Mouse (Mus musculus): ENCODE measurements around the gene Ap2s1. TPM values are rescaled to one million over a fixed set of nuclear protein-coding genes. Genes with fewer than 3 reads are reported as not detected.

Gene Ap2s1
- total RNA-seq, 2 experiments from 2014 or later: 154 to 156 TPM

DNA sequence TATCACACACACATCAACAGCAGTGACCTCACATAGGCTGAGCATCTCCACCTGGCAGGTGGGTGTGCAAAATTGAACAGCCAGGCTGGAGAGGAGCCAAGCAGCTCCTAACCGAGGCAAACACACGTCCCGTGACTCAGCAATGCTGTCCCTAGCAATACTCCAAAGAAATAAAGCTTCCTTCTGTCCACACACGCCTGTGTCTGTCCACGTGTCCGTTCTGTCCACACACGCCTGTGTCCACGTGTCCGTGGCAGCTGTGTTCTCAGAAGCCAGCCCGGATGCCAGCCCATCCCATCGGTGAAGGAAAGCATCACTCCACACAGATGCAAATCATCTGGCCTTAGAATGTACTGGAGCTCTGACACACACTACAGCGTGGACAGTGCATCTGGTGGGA lies 13.8 kb downstream of the Ap2s1 start:
- no peak for DNase-seq

DNA sequence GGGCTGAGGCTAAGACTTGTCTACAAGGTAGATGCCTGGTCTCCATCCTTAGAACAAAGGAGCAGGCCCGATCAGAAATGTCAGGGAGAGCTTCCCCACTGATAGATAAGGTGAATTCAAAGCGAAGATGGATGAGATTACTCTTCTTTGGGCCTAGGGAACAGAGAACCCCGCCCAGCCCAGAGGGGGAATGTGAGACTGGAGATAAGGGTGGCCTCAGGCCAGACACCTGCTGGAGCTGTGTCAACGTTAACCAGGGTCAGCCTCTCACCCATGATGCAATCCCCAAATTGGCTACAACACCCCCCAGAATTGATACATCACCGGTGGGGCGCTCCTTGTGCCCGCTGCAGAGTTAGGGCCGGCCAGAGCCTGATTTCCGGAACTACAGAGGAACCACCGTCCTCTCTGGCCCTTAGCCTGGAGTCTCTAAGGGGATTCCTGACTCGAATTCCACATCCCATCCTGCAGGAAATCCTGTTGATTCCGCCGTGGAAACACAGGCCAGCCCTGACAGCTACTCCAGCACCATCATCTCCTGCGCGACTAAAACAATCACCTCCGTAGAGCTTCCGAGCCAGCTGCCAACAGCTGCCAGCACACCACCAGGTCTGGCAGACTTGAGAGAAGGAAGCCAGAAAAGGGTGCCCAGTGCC lies 17.3 kb downstream of the Ap2s1 start:
- DNase-seq: no peak

DNA sequence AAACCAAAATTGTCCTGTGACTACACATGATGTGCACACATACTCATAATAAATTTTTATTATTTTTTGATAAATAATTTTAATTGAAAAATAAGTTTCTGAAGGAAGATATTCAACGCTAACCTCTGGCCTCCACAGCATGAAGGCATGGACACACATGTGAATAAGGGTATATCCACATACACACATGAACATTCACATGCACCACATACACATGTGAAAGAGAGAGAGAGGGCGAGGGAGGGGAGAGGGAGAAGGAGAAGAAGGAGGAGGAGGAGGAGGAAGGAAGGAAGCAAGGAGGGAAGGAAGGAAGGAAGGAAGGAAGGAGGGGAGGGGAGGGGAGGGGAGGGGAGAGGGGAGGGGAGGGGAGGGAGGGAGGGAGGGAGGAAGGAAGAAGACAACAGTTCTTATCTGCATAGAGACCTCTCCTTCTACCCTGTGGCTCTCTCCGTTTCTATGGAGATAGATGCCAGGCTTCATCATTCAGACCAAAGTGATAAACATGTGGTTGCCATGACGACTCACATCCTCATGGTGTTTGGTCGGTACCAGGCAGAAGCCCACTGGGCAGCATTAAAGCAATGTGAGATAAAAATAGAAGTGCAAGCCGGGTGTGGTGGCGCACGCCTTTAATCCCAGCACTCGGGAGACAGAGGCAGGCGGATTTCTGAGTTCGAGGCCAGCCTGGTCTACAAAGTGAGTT lies 20.8 kb downstream of the Ap2s1 start:
- DNase-seq: no peak

DNA sequence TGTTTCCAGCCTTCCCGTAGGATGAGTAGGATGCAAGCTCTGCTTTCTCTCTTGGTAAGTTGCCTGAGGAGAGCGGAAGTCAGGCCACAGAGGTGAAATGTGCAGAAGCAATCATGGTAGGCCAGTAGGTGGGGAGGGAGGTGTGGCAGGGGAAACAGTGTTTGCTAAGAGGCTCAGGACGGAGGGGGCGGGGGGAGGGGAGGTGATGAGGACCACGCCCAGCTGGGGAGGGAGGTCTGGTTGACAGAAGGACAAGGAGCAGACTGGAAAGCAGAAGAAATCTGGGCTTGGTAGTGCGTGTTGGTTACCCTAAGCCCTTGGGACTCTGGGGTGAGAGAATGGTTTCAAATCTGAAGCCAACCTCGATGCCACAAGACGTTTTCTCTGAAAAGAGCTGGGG lies 22.1 kb downstream of the Ap2s1 start:
- peak; percentile 67 for DNase-seq

DNA sequence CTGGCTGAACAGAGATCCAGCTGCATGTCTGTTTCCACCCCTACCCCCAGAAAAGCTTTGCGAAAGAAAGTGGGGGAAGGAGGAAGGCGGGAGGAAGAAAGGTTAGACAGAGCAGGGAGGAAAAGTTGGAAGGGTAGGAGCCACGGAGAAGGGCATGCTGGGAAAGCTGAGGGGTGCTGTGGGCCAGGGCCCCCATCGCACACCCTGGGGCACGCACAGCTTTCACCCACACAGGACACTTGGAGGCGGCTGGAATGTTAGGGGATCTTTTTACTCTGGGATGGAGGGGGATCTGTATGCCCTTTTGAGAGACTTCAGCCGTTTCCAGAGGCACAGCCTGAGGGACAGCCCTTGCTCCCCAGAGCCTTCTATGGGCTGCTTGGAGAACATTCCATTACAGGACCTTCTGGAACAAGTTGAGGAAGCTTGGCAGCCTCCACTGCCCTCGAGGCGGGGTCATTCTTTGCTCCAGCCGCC lies 22.8 kb downstream of the Ap2s1 start:
- peak; percentile 77 for DNase-seq

DNA sequence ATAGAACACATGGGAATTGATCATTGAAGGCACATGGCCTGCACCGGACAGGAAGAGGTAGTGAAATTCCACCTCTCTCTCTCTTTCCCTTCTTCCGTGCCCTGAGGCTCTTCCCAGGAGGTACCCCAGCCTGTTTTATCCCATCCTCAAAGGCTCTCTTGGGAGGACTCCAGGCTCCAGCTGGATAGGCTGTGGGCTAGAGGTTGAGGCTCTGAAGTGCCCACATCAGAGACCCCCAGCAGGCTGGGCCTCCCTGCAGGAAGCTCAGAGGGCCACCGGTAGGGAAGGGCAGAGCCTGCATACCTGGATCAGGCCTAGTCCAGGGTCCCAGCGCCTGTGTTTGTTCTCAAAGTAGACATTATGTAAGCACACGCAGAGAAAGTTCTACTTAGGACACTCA lies 23.4 kb downstream of the Ap2s1 start:
- peak; percentile 29 for DNase-seq

DNA sequence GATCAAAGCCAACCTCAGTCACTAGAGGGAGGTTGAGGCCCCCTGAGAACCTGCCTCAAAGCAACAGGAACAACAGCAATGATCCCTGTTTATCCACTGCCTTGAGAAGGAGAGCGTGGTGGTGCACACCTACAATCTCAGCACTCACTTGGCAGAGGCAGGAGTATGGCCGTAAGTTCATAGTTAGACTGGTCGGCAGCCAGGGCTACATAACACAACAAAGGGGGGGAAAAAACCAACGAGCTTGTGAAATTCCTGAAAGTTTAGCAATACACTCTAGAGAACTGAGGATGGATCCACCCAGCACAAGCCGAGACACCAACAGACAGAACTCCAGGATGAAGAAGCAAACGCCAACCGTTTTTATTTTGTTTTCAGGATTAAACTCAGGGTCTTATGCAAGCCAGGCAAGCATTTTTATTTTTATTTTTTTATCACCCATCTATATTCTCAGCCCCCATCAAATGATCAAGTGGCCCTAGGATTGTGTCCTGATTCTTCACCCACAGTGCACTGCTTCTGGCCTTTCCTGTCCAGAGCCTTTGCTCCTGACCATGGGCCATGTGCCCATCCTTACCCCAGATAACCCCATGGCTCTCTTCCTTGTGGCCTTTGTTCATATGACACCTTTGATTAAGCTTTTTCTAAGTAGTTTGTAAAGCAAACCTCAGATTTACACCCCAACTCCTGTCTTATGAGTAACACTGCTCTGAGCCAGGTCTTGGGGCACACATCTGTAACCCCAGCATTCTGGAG lies 25.4 kb downstream of the Ap2s1 start:
- peak; percentile 47 for DNase-seq

DNA sequence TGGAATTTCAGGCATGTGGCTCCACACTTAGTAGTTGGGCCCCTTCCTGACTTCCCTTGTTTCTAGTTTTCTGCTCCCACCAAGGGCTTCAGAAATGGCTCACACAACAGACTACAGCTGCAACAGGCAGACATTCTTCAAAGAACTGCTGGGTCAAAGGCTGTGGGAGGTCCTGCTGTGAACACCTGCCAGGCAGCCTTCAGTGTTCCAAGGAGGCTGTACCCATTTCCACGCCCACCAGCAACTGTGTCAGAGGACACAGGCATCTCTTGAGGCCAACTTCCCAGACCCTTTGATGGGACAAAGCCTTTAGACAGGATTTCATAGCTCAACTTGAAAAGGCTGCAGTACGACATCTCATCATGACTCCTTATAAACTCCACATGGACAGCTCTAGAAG lies 28.2 kb downstream of the Ap2s1 start:
- DNase-seq: no peak

DNA sequence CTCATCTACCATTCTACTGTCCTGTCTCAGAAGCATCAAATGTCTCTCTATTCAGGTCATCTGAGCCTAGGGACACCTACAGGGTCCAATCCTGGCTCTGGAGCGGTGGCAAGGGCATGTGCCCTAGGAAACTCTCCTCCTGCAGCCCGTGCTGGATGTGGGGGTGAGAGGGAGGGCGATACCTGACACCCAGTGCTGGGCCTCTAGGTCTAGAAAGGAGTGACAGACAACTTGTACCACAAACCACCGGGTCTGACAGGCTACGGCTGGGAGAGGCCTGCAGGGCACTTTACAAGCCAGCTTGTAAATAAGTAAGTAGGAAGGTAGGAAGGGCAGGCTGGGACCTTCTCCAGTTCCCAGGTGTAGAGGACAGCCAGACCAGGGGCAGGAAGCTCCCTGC lies 37.7 kb downstream of the Ap2s1 start:
- no peak for DNase-seq

DNA sequence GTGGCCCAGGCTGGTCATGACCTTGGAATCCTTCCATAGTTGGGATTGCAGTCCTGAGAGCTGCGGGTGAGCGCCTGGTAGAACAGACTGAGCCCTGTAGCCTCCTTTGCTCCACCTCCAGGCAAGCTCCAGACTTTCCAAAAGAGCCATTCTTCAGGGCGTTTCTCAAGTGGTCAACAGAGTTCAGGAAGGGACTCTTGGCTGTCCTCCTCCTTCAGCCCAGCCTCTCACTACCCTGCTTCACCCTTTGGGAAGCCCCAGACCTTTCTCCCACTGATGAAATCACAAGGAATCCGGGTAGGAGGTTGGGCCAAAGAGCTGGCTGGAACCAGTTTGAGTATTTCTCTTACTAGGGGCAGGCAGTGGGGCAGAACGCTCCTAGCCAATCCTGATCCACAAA lies 41.9 kb downstream of the Ap2s1 start:
- peak; percentile 70 for DNase-seq

DNA sequence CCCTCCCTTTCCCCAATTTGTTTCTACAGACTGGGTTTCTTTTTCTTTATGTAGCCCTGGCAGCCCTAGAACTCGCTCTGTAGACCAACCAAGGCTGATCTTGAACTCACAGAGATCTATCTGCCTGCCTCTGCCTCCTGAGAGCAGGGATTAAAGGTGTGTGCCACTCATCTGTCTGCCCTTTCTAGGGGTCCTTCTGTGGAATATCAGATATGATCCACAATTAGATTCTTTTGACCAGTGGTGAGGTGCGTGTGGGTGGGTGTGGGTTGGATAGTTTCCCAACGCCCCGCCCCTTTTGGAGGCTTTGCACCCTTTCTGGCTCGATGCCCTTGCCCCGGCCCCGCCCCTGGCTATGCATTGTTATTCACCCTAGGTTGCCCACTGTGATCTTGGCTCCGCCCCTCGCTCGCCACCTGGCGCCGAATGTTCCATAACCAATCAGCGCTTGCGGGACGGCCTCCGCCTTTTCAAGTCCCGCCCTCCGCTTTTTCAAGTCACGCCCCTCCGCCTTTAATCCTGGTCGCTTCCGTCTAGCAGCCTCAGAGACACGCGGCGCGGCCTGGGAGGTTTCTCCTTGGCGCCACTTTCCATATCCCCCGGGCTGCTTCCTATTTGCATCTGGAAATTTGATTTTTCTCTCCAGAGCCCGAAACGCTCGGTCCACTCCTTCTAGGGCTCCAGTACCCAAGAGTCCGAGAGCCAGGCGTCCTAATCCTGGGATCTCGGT lies 42.8 kb downstream of the Ap2s1 start, which contains the start of gene Slc1a5:
TSS of gene Slc1a5 (plus strand) at position 516 of the 730 bp plus-strand sequence.
- DNase-seq: peak; percentile 93

DNA sequence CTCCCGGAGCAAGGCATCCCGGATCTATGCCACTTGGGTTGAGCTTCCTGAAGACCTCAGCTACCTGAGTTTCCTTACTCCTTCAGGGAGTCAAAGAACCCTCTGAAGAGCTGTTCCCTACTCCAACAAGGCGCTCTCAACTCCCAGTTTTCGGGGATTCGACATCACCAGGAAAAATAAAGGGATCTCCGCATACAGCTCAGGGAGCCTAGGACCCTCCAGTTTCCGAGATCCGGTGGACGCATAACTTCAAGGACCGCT lies 43.3 kb downstream of the Ap2s1 start:
- DNase-seq: no peak

DNA sequence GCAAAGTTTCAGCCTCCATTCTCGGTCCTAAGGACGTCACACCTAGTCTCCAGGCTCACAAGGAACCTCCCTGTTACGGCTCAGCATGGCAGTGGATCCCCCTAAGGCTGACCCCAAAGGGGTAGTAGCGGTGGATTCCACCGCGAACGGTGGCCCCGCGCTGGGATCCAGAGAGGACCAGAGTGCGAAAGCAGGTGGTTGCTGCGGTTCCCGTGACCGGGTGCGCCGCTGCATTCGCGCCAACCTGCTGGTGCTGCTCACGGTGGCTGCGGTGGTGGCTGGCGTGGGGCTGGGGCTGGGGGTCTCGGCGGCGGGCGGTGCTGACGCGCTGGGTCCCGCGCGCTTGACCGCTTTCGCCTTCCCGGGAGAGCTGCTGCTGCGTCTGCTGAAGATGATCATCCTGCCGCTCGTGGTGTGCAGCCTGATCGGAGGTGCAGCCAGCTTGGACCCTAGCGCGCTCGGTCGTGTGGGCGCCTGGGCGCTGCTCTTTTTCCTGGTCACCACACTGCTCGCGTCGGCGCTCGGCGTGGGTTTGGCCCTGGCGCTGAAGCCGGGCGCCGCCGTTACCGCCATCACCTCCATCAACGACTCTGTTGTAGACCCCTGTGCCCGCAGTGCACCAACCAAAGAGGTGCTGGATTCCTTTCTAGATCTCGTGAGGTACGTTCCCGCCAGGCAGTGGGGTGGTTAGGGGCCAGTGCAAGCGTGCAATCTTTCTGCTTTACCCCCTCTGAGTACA lies 43.8 kb downstream of the Ap2s1 start:
- DNase-seq: peak; percentile 47

DNA sequence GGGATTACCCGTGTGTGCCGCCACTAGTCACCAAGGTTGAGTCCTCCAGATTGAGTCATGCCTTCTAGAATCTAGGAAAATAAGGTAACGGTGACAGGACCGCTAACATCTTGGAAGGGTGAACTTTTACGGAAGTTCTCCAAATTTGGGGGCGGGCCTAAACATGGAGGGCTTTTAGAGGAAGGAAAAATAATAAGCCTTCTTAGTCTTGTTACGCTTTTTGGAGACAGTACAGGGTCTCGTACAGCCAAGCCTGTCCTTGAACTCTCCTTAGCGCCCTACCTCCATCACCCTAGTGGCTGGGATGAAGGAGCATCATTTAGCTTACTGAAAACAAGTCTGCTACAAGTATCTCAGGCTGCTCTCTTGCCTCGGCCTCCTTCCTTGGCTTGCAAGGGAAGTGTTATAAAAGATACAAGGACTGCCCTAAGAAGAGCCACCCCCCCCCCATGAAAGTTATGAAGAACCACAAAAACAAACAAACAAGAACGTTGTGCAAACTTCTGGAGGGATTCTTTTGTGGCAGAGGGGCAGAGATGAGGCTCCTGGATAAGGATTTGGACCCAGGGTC lies 44.4 kb downstream of the Ap2s1 start:
- DNase-seq: no peak

DNA sequence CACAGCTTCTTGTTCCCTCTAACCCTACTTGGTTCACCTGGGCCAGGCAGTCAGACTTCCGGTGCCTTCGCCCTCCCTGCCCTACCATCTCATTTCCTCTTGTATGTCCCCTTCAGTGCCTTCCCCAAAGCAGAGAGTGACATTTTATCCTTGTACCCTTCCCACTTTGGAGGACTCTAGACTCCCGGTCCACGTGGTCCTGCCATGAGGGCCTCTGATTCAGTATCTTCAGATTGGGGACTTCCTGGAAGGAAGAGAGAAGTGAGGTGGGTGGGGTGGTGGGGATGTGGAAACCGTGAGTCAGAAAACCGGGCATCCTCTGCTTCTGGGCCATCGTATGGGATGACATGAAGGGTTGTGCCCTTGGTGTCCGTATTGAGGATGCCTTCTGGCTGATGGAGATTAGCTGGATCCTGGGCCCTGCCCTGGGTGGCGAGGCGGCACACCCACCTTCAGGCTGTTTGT lies 45.0 kb downstream of the Ap2s1 start:
- DNase-seq: peak; percentile 18

DNA sequence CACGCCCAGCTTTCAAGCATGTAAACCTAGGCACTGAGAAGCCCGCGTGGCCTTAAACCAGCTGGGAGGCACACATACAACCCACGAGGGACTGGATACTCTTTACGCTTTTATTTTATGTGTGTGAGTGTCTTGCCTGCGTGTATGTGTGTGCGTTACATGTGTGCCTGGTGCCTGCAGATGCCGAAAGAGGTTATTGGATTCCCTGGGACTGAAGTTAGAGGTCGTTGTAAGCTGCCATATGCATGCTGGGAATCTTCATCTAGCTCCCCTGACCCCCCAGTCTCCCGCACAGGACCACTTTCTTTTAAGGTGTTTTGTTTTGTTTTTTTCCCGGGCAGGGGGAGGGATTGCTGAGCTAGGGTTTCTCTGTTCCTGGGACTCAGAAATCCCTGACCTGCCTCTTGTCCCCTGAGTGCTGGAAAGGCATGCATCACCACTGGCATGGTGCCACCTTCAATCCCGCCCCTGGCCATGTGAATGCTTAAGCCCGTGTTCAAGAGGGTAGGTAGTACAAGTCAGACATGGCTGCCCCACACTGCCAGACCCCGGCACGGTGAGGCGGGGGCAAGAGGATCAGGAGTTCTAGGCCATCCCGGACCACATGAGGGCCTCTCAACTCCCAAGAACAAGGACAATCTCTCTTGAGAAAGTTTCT lies 45.7 kb downstream of the Ap2s1 start:
- peak; percentile 84 for DNase-seq

DNA sequence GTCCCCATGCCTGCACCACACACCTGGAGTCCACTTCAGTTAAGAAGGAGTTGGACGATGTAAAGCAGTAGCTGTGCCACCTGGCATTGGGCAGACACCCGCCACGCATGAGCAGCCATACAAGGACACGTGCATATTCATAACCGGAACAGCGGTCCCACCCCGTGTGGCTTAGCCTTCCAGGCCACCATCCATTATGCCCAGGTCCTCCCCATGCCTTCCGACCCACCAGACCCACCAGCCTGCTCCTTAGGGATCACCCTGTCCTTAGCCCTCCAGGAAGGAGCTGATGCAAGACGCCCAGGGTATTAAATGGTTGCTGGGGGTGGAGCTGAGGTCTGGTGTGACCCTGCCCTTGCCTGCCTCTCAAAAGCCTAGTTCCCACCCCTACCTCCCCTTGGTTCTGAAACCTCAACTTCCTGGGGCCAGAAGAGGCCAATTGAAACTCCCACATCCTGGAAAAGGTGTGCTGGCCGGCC lies 46.3 kb downstream of the Ap2s1 start:
- DNase-seq: no peak

DNA sequence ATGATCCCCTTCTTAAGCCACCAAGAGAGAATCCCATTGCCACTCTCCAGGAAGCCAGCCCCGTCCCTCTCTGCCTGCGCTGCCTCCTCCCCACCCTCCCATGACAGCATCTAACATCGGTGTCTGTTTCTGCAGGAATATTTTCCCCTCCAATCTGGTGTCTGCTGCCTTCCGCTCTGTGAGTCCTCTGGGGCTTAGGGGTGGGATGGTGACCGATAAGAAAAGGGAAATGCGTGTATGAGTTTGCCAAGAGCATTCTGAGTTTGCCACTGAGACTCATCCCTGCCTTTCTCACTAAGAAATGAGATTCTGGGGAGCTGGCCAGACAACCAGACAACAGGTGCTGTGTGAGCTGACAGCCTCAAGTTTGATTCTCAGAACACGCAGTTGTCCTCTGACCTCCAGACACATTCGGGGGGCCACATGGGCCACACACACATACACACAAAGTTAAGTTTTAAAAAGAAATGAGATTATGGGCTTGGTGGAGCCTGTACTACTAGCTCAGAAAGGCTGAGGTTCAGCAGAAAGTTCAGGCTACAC lies 47.4 kb downstream of the Ap2s1 start:
- no peak for DNase-seq

DNA sequence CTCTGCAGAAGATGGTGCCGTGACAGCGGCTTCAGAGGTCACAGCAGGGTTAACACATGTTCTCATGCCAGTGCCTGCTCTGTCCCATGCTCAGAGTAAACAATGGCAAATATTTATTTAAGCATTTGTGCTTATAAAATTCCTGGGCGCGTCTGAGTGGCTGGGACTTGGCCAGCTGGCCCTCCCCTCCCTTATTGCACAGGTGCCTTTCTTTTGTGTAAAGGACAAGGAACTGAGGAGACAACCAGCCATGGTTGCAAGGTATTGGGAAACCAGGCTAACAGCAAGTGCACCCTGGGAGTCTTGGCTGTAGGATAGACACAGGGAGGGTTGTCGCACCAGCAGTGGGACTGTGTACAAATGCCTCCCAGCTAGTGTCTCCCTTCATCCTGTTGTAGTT lies 54.1 kb downstream of the Ap2s1 start:
- no peak for DNase-seq

DNA sequence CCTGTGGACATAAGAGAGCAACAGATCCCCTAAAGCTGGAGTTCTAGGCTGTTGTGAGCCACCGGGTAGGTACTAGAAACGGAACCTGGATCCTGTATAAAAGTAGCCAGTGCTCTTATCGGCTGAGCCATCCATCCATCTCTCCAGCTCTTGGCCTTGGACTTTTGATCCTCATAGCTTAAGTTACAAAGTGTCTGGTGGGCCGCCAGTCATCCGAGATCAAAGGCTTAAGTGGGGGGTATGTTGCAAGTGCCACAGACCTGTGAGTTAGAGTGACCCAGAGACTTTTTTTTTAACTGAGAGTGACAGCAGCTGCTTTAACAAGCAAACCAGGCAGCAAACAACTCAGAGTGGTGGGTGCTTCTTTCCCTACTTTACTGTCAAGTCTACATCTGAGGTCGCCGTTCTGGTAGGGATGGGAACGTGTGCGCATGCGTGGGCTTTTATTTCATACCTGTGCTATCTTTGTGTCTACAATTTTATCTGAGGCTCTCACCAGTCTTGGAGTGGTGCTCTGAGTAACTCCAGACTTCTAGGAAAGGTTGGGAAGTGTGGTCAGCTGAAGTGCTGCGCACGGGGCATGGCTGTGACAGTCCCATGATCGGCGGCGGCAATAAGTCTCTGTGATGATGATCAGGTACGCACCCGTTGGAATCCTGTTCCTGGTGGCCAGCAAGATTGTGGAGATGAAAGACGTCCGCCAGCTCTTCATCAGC lies 55.0 kb downstream of the Ap2s1 start:
- no peak for DNase-seq
